Comparison of ENCODE assay signal across 27 mouse cellular contexts in genomic region chr15:96674089-96674488, GRCm38 (mm10). TPM values are rescaled to one million over a fixed set of nuclear protein-coding genes. Genes with fewer than 3 reads are reported as not detected.
DNase-seq lines count a peak whose midpoint lies in the region; ATAC-seq and TF ChIP-seq lines count a peak whose summit lies in the region.
"Had no signal": no experiment of that assay in that cellular context is flagged by ENCODE, and none has a peak within 500 bp of the region (broad histone marks: within the 10 kb centered on the region; RNA-seq: fewer than 3 reads in every experiment).

No protein-coding gene starts in this region.

- H3K9ac ChIP-seq in intestine, embryonic 16.5 days (ENCODE audit: low read depth, low read length) = no peak overlapping the region
- no peak overlapping the region for H3K9ac ChIP-seq in intestine, postnatal 0 days (ENCODE audit: low read depth, low read length)
- no peak overlapping the region for H3K9ac ChIP-seq in liver, embryonic 15.5 days
- no peak overlapping the region for H3K9ac ChIP-seq in liver, embryonic 16.5 days (ENCODE audit: low read depth, low read length)
- H3K9ac ChIP-seq: embryonic facial prominence, embryonic 13.5 days; forebrain, embryonic 12.5 days; forebrain, embryonic 15.5 days; heart, embryonic 12.5 days; heart, embryonic 15.5 days; hindbrain, embryonic 13.5 days had no signal

- no peak for TF ChIP-seq CTCF in intestine, postnatal 0 days (IDR thresholded peaks at IDR 0.05; ENCODE audit: low read depth)
- TF ChIP-seq CTCF in left cerebral cortex, adult 2 months (IDR thresholded peaks at IDR 0.05) = no peak

- H3K36me3 ChIP-seq in intestine, embryonic 16.5 days (ENCODE audit: control insufficient read depth, insufficient read depth, low read length) = no peaks in the 10 kb centered on the region
- H3K36me3 ChIP-seq in intestine, postnatal 0 days (ENCODE audit: control insufficient read depth, insufficient read depth) = no peaks in the 10 kb centered on the region
- H3K36me3 ChIP-seq in liver, embryonic 15.5 days (replicated peaks) = no peaks in the 10 kb centered on the region
- no peaks in the 10 kb centered on the region for H3K36me3 ChIP-seq in liver, embryonic 16.5 days (ENCODE audit: control insufficient read depth, insufficient read depth)
- H3K36me3 ChIP-seq: embryonic facial prominence, embryonic 10.5 days; embryonic facial prominence, embryonic 13.5 days; forebrain, embryonic 12.5 days; forebrain, embryonic 15.5 days; heart, embryonic 12.5 days; heart, embryonic 15.5 days; hindbrain, embryonic 10.5 days; hindbrain, embryonic 13.5 days had no signal

- no peak overlapping the region for H3K27ac ChIP-seq in intestine, embryonic 16.5 days (ENCODE audit: low read length)
- no peak overlapping the region for H3K27ac ChIP-seq in intestine, postnatal 0 days (ENCODE audit: low read depth, low read length)
- H3K27ac ChIP-seq in liver, embryonic 15.5 days (replicated peaks) = peak overlapping the region; percentile 29
- H3K27ac ChIP-seq in liver, embryonic 16.5 days (ENCODE audit: low read length) = peak overlapping the region; percentile 66
- H3K27ac ChIP-seq in left cerebral cortex, adult 2 months = no peak overlapping the region
- H3K27ac ChIP-seq: embryonic facial prominence, embryonic 10.5 days; embryonic facial prominence, embryonic 13.5 days; forebrain, embryonic 12.5 days; forebrain, embryonic 15.5 days; heart, embryonic 15.5 days; hindbrain, embryonic 10.5 days; hindbrain, embryonic 13.5 days had no signal

- 58% methylated on average over 1 of the region's 1 CpGs for WGBS in intestine, embryonic 16.5 days
- 26% methylated on average over 1 of the region's 1 CpGs for WGBS in intestine, postnatal 0 days
- whole genome bisulfite sequencing in liver, embryonic 15.5 days (ENCODE audit: insufficient replicate concordance) = 26% methylated on average over 1 of the region's 1 CpGs
- 23% methylated on average over 1 of the region's 1 CpGs for WGBS in liver, embryonic 16.5 days (ENCODE audit: insufficient replicate concordance)

- peaks cover 13% of the 10 kb centered on the region for H3K4me1 ChIP-seq in intestine, embryonic 16.5 days (ENCODE audit: control insufficient read depth, insufficient read depth, low read length)
- H3K4me1 ChIP-seq in intestine, postnatal 0 days (replicated peaks; ENCODE audit: control insufficient read depth, insufficient read depth, low read length) = no peaks in the 10 kb centered on the region
- peaks cover 3% of the 10 kb centered on the region; the same call in 1 of the 2 replicates for H3K4me1 ChIP-seq in liver, embryonic 15.5 days (replicated peaks)
- no peaks in the 10 kb centered on the region; the same call in 1 of the 2 replicates for H3K4me1 ChIP-seq in liver, embryonic 16.5 days (ENCODE audit: control insufficient read depth, low read depth, low read length)
- H3K4me1 ChIP-seq: forebrain, embryonic 12.5 days; forebrain, embryonic 15.5 days; hindbrain, embryonic 10.5 days; hindbrain, embryonic 13.5 days had no signal

- no peak overlapping the region for H3K4me3 ChIP-seq in intestine, embryonic 16.5 days (ENCODE audit: low read length)
- no peak overlapping the region for H3K4me3 ChIP-seq in intestine, postnatal 0 days (ENCODE audit: low read depth, low read length)
- H3K4me3 ChIP-seq in liver, embryonic 15.5 days (replicated peaks) = no peak overlapping the region
- no peak overlapping the region for H3K4me3 ChIP-seq in liver, embryonic 16.5 days (ENCODE audit: low read depth, low read length)
- no peak overlapping the region for H3K4me3 ChIP-seq in left cerebral cortex, adult 2 months
- H3K4me3 ChIP-seq: embryonic facial prominence, embryonic 10.5 days; embryonic facial prominence, embryonic 13.5 days; erythroblast, embryonic 14.5 days; forebrain, embryonic 12.5 days; forebrain, embryonic 15.5 days; heart, embryonic 12.5 days; heart, embryonic 15.5 days; hindbrain, embryonic 10.5 days; hindbrain, embryonic 13.5 days had no signal

- no peak for DNase-seq in liver
- DNase-seq in left cerebral cortex, adult 2 months (ENCODE audit: extremely low spot score in 1 of 2, low spot score in 2 of 2) = no peak
- DNase-seq: adrenal gland, adult 8-10 months; adrenal gland, postnatal 25 days; cerebellum, adult 11-12 months; cerebellum, adult 8-10 months; cerebellum, postnatal 10 days; cerebellum, postnatal 36 days; embryo, embryonic 11 days; gastrocnemius, postnatal 25 days; heart, adult 18-20 months; heart, postnatal 10 days; heart, postnatal 36 days had no signal

- H3K4me2 ChIP-seq in intestine, embryonic 16.5 days (ENCODE audit: low read depth, low read length) = no peak overlapping the region
- H3K4me2 ChIP-seq in intestine, postnatal 0 days (replicated peaks; ENCODE audit: low read depth) = no peak overlapping the region
- H3K4me2 ChIP-seq in liver, embryonic 15.5 days = peak overlapping the region; percentile 2; the same call in 1 of the 2 replicates
- H3K4me2 ChIP-seq in liver, embryonic 16.5 days (ENCODE audit: low read depth, low read length) = no peak overlapping the region
- H3K4me2 ChIP-seq: embryonic facial prominence, embryonic 13.5 days; forebrain, embryonic 12.5 days; forebrain, embryonic 15.5 days; heart, embryonic 12.5 days; heart, embryonic 15.5 days; hindbrain, embryonic 13.5 days had no signal

- intact Hi-C loops in left cerebral cortex, adult 2 months (cut with DNase I) = no loop called here

- H3K27me3 ChIP-seq in intestine, embryonic 16.5 days (replicated peaks; ENCODE audit: control insufficient read depth, insufficient read depth, low read length) = no peaks in the 10 kb centered on the region
- H3K27me3 ChIP-seq in intestine, postnatal 0 days (replicated peaks; ENCODE audit: control insufficient read depth, insufficient read depth, low read length) = no peaks in the 10 kb centered on the region
- H3K27me3 ChIP-seq in liver, embryonic 15.5 days = peaks cover 8% of the 10 kb centered on the region; the same call in 1 of the 2 replicates
- no peaks in the 10 kb centered on the region for H3K27me3 ChIP-seq in liver, embryonic 16.5 days (ENCODE audit: control insufficient read depth, insufficient read depth, low read depth, low read length)
- H3K27me3 ChIP-seq: embryonic facial prominence, embryonic 13.5 days; forebrain, embryonic 12.5 days; heart, embryonic 12.5 days; heart, embryonic 15.5 days; hindbrain, embryonic 13.5 days had no signal

- 0 out of 2 replicates have a peak, but pooled peaks have one; percentile 47 for ATAC-seq in intestine, embryonic 16.5 days
- no peak for ATAC-seq in intestine, postnatal 0 days
- peak; percentile 42; the same call in 1 of the 2 replicates for ATAC-seq in liver, embryonic 15.5 days (ENCODE audit: insufficient read depth)
- ATAC-seq in liver, embryonic 16.5 days (ENCODE audit: low read depth) = peak; percentile 64
- ATAC-seq: activated CD4-positive, CD25-positive, alpha-beta regulatory T cell, adult 4 months; forebrain, embryonic 15.5 days had no signal

- no peaks in the 10 kb centered on the region for H3K9me3 ChIP-seq in intestine, embryonic 16.5 days (ENCODE audit: control insufficient read depth, low read length)
- no peaks in the 10 kb centered on the region for H3K9me3 ChIP-seq in intestine, postnatal 0 days (ENCODE audit: control insufficient read depth)
- H3K9me3 ChIP-seq in liver, embryonic 15.5 days (replicated peaks) = no peaks in the 10 kb centered on the region
- H3K9me3 ChIP-seq in liver, embryonic 16.5 days (replicated peaks; ENCODE audit: control insufficient read depth, low read length) = no peaks in the 10 kb centered on the region
- H3K9me3 ChIP-seq: embryonic facial prominence, embryonic 10.5 days; embryonic facial prominence, embryonic 13.5 days; forebrain, embryonic 12.5 days; forebrain, embryonic 15.5 days; heart, embryonic 12.5 days; heart, embryonic 15.5 days; hindbrain, embryonic 10.5 days; hindbrain, embryonic 13.5 days had no signal

RNA-seq across cellular contexts. Expression of gene Slc38a2, which starts 25.4 kb away (rescaled TPM):
- polyA plus RNA-seq in intestine, embryonic 16.5 days (2015; fragmentation: Nextera tagmentation; extraction: Ambion mirVana) = 74.2 and 78.7 TPM in 2 replicates
- 27.9 and 28.5 TPM in 2 replicates for polyA plus RNA-seq in intestine, postnatal 0 days (2015; fragmentation: Nextera tagmentation; extraction: Ambion mirVana)
- polyA plus RNA-seq in liver, embryonic 15.5 days (2015; fragmentation: Nextera tagmentation; extraction: Ambion mirVana) = 33.8 and 33.9 TPM in 2 replicates
- polyA plus RNA-seq in liver, embryonic 16.5 days (2015; fragmentation: Nextera tagmentation; extraction: Ambion mirVana) = 37.9 and 38.8 TPM in 2 replicates
- total RNA-seq in left cerebral cortex, adult 2 months (2021) = 100 to 1,000 TPM in 1 of 2 experiments, 10 to 100 TPM in 1; 96.9 to 108 TPM

RNA-seq across cellular contexts. Expression of gene Slc38a1, which starts 31.4 kb away (rescaled TPM):
- 111 and 116 TPM in 2 replicates for polyA plus RNA-seq in intestine, embryonic 16.5 days (2015; fragmentation: Nextera tagmentation; extraction: Ambion mirVana)
- polyA plus RNA-seq in intestine, postnatal 0 days (2015; fragmentation: Nextera tagmentation; extraction: Ambion mirVana) = 78.6 and 79.8 TPM in 2 replicates
- polyA plus RNA-seq in liver, embryonic 15.5 days (2015; fragmentation: Nextera tagmentation; extraction: Ambion mirVana) = 14.5 and 18.2 TPM in 2 replicates
- polyA plus RNA-seq in liver, embryonic 16.5 days (2015; fragmentation: Nextera tagmentation; extraction: Ambion mirVana) = 12.3 and 13.4 TPM in 2 replicates
- 100 to 1,000 TPM; 111 to 116 TPM for total RNA-seq in left cerebral cortex, adult 2 months (2021)

Comparison
In these comparisons a context has a peak if more than half of its experiments do, and no peak if none do; other contexts are left out.
1. H3K27ac ChIP-seq: peak in liver, embryonic 15.5 days (single experiment) and liver, embryonic 16.5 days (single experiment); none in intestine, embryonic 16.5 days (single experiment), intestine, postnatal 0 days (single experiment) and left cerebral cortex, adult 2 months (single experiment).